Mouse (Mus musculus) liver, embryonic 14.5 days (tissue): Measurements from ENCODE around the gene Arf1.

Source experiments
- CTCF ChIP-seq: IDR thresholded peaks from 2 replicates; pipeline ENCODE4 v1.5.1; 2016; ENCODE audit warnings: antibody characterized with exemption, low read depth, control low read depth
- EP300 ChIP-seq: IDR thresholded peaks from 2 replicates; pipeline ENCODE4 v1.6.1; 2016; ENCODE audit warnings: antibody characterized with exemption, low read depth

DNA sequence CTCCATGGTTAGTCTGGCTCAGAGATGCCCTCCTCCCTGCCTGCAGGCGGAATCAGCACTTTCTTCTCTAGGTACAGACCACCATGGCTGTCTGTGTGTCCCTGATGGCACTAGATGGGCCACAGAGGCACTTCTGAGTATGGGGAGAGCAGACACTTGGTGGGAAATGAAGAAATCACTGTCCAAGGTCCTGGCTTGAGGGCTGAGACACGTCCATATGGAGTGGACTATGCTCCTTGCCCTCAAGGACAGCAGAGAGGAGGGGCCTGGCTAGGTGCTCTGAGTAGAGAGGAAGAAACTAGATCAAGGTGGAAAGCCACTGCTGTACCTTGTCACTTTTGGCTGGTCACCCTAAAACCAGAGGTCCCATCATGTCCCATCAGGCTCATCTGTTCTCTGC lies 48.8 kb upstream of the Arf1 start:
- TF ChIP-seq EP300: no peak
- no peak for TF ChIP-seq CTCF
